Mouse (Mus musculus) CD4-positive naive resting alpha-beta T cell, adult 76 days (primary cell): ENCODE measurements around the gene Pex16. TPM values are rescaled to one million over a fixed set of nuclear protein-coding genes. Genes with fewer than 3 reads are reported as not detected.

Source experiments
- total RNA-seq: library from RNA; stranded (reverse); gene quantifications from one replicate; pipeline ENCODE4 v1.2.4, GENCODE M21; 2023

Gene Pex16
- total RNA-seq = 34.2 TPM

DNA sequence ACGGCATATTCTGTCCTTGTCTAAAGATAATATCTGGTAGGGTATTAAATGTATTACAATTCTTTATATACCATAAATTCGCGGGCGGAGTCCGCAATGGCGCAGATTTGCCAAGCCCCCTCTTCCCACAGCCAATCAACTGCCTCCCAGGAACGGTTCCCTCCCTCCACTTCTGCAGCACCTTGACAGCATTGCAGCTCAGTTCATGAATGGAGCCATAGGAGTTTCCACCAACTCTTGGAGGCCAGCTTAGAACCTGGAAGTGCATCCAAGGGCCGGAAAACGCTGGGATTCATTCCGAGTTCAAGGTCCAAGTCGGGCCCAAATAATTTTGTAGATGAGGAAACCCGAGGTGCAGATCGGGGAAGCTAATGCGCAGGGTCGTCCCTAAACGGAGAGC, at the start of gene Pex16, which contains the start of gene Large2:
Gene Pex16 (plus strand): TSS at position 163 of the 400 bp plus-strand sequence.
Gene Large2 (minus strand): TSS at position 356 of the 400 bp plus-strand sequence.

GRCm38 (mm10) chr2:92381901-92382588, 7.6 kb downstream of the Pex16 start, which contains the start of gene 1700029I15Rik:
Gene 1700029I15Rik, plus strand, starts transcription at chr2:92382538.

DNA sequence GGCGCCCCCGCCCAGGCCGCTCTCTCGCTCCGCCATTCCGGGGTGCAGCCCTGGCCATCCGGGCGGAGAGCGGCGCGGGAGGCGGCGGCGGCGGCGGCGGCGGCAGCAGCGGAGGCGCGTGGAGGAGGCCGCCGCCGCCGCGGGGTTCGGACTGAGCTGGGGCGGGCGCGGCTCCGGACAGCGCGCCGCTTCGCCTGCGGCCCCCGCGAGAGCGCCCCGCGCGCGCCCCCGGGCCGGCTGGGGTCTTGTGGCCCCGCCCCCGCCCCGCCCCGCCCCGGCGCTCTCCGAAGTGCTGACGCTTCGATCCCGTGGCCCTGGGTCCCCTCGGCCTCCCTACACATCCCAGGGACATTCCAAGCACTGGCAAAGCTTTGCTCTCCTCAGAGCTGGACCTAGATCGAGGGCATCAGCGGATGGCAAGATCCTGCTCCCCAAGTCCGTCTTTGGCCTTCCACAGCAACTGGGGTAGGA, 26.6 kb downstream of the Pex16 start, which contains the start of gene Mapk8ip1:
Gene Mapk8ip1 (minus strand): TSS at position 173 of the 471 bp plus-strand sequence.

Other genes starting within 250 kb of the Pex16 start
- gene Large2, start 193 bp downstream of the Pex16 start, total RNA-seq = not detected
- gene 1700029I15Rik, start 7.9 kb downstream of the Pex16 start, total RNA-seq = 8.1 TPM
- gene Mapk8ip1, start 26.6 kb downstream of the Pex16 start, total RNA-seq = 0.76 TPM
- 39.9 TPM for gene Cry2, start 59.4 kb downstream of the Pex16 start, total RNA-seq
- 20.5 TPM for gene Slc35c1, start 85.9 kb downstream of the Pex16 start, total RNA-seq
- 0.35 TPM for gene Chst1, start 225.0 kb downstream of the Pex16 start, total RNA-seq